Mouse (Mus musculus): ENCODE results near the gene Ccdc36. TPM values are rescaled to one million over a fixed set of nuclear protein-coding genes. Genes with fewer than 3 reads are reported as not detected.

Gene Ccdc36
- polyA plus RNA-seq, 1 experiment from 2014 or later = 0.55 TPM

GRCm38 (mm10) chr9:108398324-108398723 lies 30.0 kb downstream of the Ccdc36 start:
- H3K4me2 ChIP-seq = no peak overlapping the region
- no peaks in the 10 kb centered on the region for H3K27me3 ChIP-seq (replicated peaks)
- peaks cover 9% of the 10 kb centered on the region for H3K36me3 ChIP-seq
- no peak overlapping the region for H3K9ac ChIP-seq
- no peak for ATAC-seq
- no peak overlapping the region for H3K4me3 ChIP-seq
- H3K27ac ChIP-seq = no peak overlapping the region
- 86% methylated on average over 3 of the region's 3 CpGs for WGBS (ENCODE audit: insufficient replicate concordance)
- H3K4me1 ChIP-seq = no peaks in the 10 kb centered on the region
- no peaks in the 10 kb centered on the region for H3K9me3 ChIP-seq (replicated peaks)

GRCm38 (mm10) chr9:108395427-108395826 lies 32.9 kb downstream of the Ccdc36 start:
- no peak overlapping the region for H3K4me3 ChIP-seq
- 79% methylated on average over 1 of the region's 1 CpGs for WGBS (ENCODE audit: insufficient replicate concordance)
- no peak overlapping the region for H3K9ac ChIP-seq
- no peak overlapping the region for H3K27ac ChIP-seq
- peaks cover 38% of the 10 kb centered on the region for H3K36me3 ChIP-seq
- ATAC-seq = no peak
- no peak overlapping the region for H3K4me2 ChIP-seq
- no peaks in the 10 kb centered on the region for H3K4me1 ChIP-seq
- H3K9me3 ChIP-seq (replicated peaks) = no peaks in the 10 kb centered on the region
- H3K27me3 ChIP-seq (replicated peaks) = no peaks in the 10 kb centered on the region

GRCm38 (mm10) chr9:108394191-108394590 lies 34.1 kb downstream of the Ccdc36 start:
- H3K4me2 ChIP-seq = no peak overlapping the region
- H3K9ac ChIP-seq = no peak overlapping the region
- peaks cover 49% of the 10 kb centered on the region for H3K36me3 ChIP-seq
- ATAC-seq = no peak
- no peaks in the 10 kb centered on the region for H3K27me3 ChIP-seq (replicated peaks)
- no peaks in the 10 kb centered on the region for H3K9me3 ChIP-seq (replicated peaks)
- no peak overlapping the region for H3K4me3 ChIP-seq
- no peak overlapping the region for H3K27ac ChIP-seq
- 86% methylated on average over 6 of the region's 6 CpGs for WGBS (ENCODE audit: insufficient replicate concordance)
- no peaks in the 10 kb centered on the region for H3K4me1 ChIP-seq

- 83% methylated on average over 18 of the region's 18 CpGs for WGBS (ENCODE audit: insufficient replicate concordance)
Measured at GRCm38 (mm10) chr9:108392676-108393075, 35.6 kb downstream of the Ccdc36 start, which contains the start of gene 1700102P08Rik. 1700102P08Rik (plus strand) TSS chr9:108392805.

GRCm38 (mm10) chr9:108389220-108389619 lies 39.1 kb downstream of the Ccdc36 start:
- Histone ChIP-seq H3K36me3 (peaks cover 99% of the 10 kb centered on the region), H3K27ac (no peak overlapping the region), H3K9ac (no peak overlapping the region), H3K27me3 (replicated peaks) (no peaks in the 10 kb centered on the region), H3K9me3 (replicated peaks) (no peaks in the 10 kb centered on the region), H3K4me1 (no peaks in the 10 kb centered on the region), H3K4me3 (no peak overlapping the region), H3K4me2 (no peak overlapping the region)
- no peak for ATAC-seq
- WGBS (ENCODE audit: insufficient replicate concordance) = 79% methylated on average over 6 of the region's 6 CpGs

More at GRCm38 (mm10) chr9:108392676-108393075, 35.6 kb downstream of the Ccdc36 start, which contains the start of gene 1700102P08Rik:
- Histone ChIP-seq H3K27ac (no peak within 1 kb of the TSS), H3K9me3 (replicated peaks) (no peaks in the 10 kb centered on the region), H3K36me3 (peaks cover 64% of the 10 kb centered on the region), H3K4me2 (no peak within 1 kb of the TSS), H3K27me3 (replicated peaks) (no peaks in the 10 kb centered on the region), H3K4me3 (no peak within 1 kb of the TSS), H3K9ac (no peak within 1 kb of the TSS), H3K4me1 (no peaks in the 10 kb centered on the region)
- ATAC-seq = peak; percentile 32; the same call in 1 of the 2 replicates

GRCm38 (mm10) chr9:108388601-108389000 lies 39.7 kb downstream of the Ccdc36 start:
- Histone ChIP-seq H3K36me3 (peaks cover 99% of the 10 kb centered on the region), H3K4me2 (no peak overlapping the region), H3K27ac (no peak overlapping the region), H3K27me3 (replicated peaks) (no peaks in the 10 kb centered on the region), H3K9me3 (replicated peaks) (no peaks in the 10 kb centered on the region), H3K4me3 (no peak overlapping the region), H3K4me1 (no peaks in the 10 kb centered on the region), H3K9ac (no peak overlapping the region)
- WGBS (ENCODE audit: insufficient replicate concordance) = 89% methylated on average over 10 of the region's 10 CpGs
- ATAC-seq = no peak

GRCm38 (mm10) chr9:108386816-108387215 lies 41.5 kb downstream of the Ccdc36 start:
- no peaks in the 10 kb centered on the region for H3K27me3 ChIP-seq (replicated peaks)
- no peak for ATAC-seq

GRCm38 (mm10) chr9:108385006-108385405 lies 43.3 kb downstream of the Ccdc36 start:
- WGBS (ENCODE audit: insufficient replicate concordance) = 72% methylated on average over 7 of the region's 7 CpGs
- Histone ChIP-seq H3K9me3 (replicated peaks) (no peaks in the 10 kb centered on the region), H3K4me3 (no peak overlapping the region)

More at GRCm38 (mm10) chr9:108386816-108387215, 41.5 kb downstream of the Ccdc36 start:
- Histone ChIP-seq H3K4me3 (no peak overlapping the region), H3K4me2 (no peak overlapping the region), H3K9ac (no peak overlapping the region), H3K36me3 (peaks cover 99% of the 10 kb centered on the region), H3K9me3 (replicated peaks) (no peaks in the 10 kb centered on the region), H3K4me1 (no peaks in the 10 kb centered on the region), H3K27ac (no peak overlapping the region)
- WGBS (ENCODE audit: insufficient replicate concordance) = 84% methylated on average over 4 of the region's 4 CpGs

GRCm38 (mm10) chr9:108381382-108381781 lies 46.9 kb downstream of the Ccdc36 start:
- H3K4me1 ChIP-seq = no peaks in the 10 kb centered on the region
- WGBS (ENCODE audit: insufficient replicate concordance) = 91% methylated on average over 9 of the region's 9 CpGs
- H3K9me3 ChIP-seq (replicated peaks) = no peaks in the 10 kb centered on the region
- H3K36me3 ChIP-seq = peaks cover 100% of the 10 kb centered on the region
- H3K9ac ChIP-seq = no peak overlapping the region
- no peak overlapping the region for H3K27ac ChIP-seq
- no peaks in the 10 kb centered on the region for H3K27me3 ChIP-seq (replicated peaks)
- no peak overlapping the region for H3K4me2 ChIP-seq
- H3K4me3 ChIP-seq = no peak overlapping the region
- no peak for ATAC-seq

More at GRCm38 (mm10) chr9:108385006-108385405, 43.3 kb downstream of the Ccdc36 start:
- Histone ChIP-seq H3K27me3 (replicated peaks) (no peaks in the 10 kb centered on the region), H3K27ac (no peak overlapping the region), H3K36me3 (peaks cover 100% of the 10 kb centered on the region), H3K9ac (no peak overlapping the region), H3K4me2 (no peak overlapping the region), H3K4me1 (no peaks in the 10 kb centered on the region)
- ATAC-seq = no peak

GRCm38 (mm10) chr9:108379294-108379693 lies 49.0 kb downstream of the Ccdc36 start:
- peaks cover 99% of the 10 kb centered on the region for H3K36me3 ChIP-seq
- H3K9ac ChIP-seq = no peak overlapping the region
- H3K9me3 ChIP-seq (replicated peaks) = no peaks in the 10 kb centered on the region
- H3K4me2 ChIP-seq = no peak overlapping the region
- no peaks in the 10 kb centered on the region for H3K4me1 ChIP-seq
- ATAC-seq = no peak
- 87% methylated on average over 4 of the region's 4 CpGs for WGBS (ENCODE audit: insufficient replicate concordance)
- no peak overlapping the region for H3K4me3 ChIP-seq
- H3K27ac ChIP-seq = no peak overlapping the region
- no peaks in the 10 kb centered on the region for H3K27me3 ChIP-seq (replicated peaks)

- Histone ChIP-seq H3K27me3 (replicated peaks) (no peaks in the 10 kb centered on the region), H3K27ac (no peak overlapping the region), H3K4me1 (no peaks in the 10 kb centered on the region), H3K9me3 (replicated peaks) (no peaks in the 10 kb centered on the region), H3K9ac (no peak overlapping the region), H3K4me2 (no peak overlapping the region), H3K36me3 (peaks cover 99% of the 10 kb centered on the region), H3K4me3 (no peak overlapping the region)
- 83% methylated on average over 5 of the region's 5 CpGs for WGBS (ENCODE audit: insufficient replicate concordance)
- no peak for ATAC-seq
Measured at GRCm38 (mm10) chr9:108378736-108379135, 49.5 kb downstream of the Ccdc36 start.

GRCm38 (mm10) chr9:108378234-108378633 lies 50.0 kb downstream of the Ccdc36 start:
- no peak overlapping the region for H3K4me3 ChIP-seq
- H3K27me3 ChIP-seq (replicated peaks) = no peaks in the 10 kb centered on the region
- 76% methylated on average over 9 of the region's 9 CpGs for WGBS (ENCODE audit: insufficient replicate concordance)
- H3K36me3 ChIP-seq = peaks cover 99% of the 10 kb centered on the region
- no peak overlapping the region for H3K4me2 ChIP-seq
- no peaks in the 10 kb centered on the region for H3K4me1 ChIP-seq
- ATAC-seq = no peak
- H3K9ac ChIP-seq = no peak overlapping the region
- H3K27ac ChIP-seq = no peak overlapping the region
- no peaks in the 10 kb centered on the region for H3K9me3 ChIP-seq (replicated peaks)
